Mouse (Mus musculus) kidney, postnatal 0 days (tissue): ENCODE data around the gene Zfp26. TPM values are rescaled to one million over a fixed set of nuclear protein-coding genes. Genes with fewer than 3 reads are reported as not detected.

Experiments used
- ATAC-seq: fragments of 200-750 bp; cut with Nextera tagmentation; replicated peaks from 2 replicates; pipeline ENCODE4 v1.8.0; 2017; ENCODE audit warnings: low read depth, moderate number of reproducible peaks, moderate TSS enrichment, moderate library complexity; ENCODE audit not compliant: low FRiP score
- DNase-seq: peaks from one replicate; pipeline ENCODE4 v3.0.0-alpha.2; 2016; ENCODE audit warnings: low spot score
- H3K27ac ChIP-seq: fragments of 300-500 bp; sonication (generic); 2 replicates; pipeline ENCODE4 v1.5.1; 2014; ENCODE audit warnings: mild to moderate bottlenecking
- H3K27me3 ChIP-seq: fragments of 300-500 bp; sonication (generic); 2 replicates; pipeline ENCODE4 v1.6.1; 2014; ENCODE audit warnings: low read length, mixed read lengths; ENCODE audit not compliant: insufficient read depth
- H3K36me3 ChIP-seq: fragments of 300-500 bp; sonication (generic); 2 replicates; pipeline ENCODE4 v1.6.1; 2014; ENCODE audit warnings: low read length, mixed read lengths; ENCODE audit not compliant: insufficient read depth
- H3K4me1 ChIP-seq: fragments of 300-500 bp; sonication (generic); replicated peaks from 2 replicates; pipeline ENCODE4 v1.6.1; 2014; ENCODE audit warnings: antibody characterized with exemption, low read length, mixed read lengths; ENCODE audit not compliant: insufficient read depth
- H3K4me2 ChIP-seq: fragments of 300-500 bp; sonication (generic); 2 replicates; pipeline ENCODE4 v1.6.1; 2014; ENCODE audit warnings: mild to moderate bottlenecking, low read length, moderate library complexity, mixed read lengths
- H3K4me3 ChIP-seq: fragments of 300-500 bp; sonication (generic); replicated peaks from 2 replicates; pipeline ENCODE4 v1.5.1; 2014; ENCODE audit warnings: low read depth, low read length
- H3K9ac ChIP-seq: fragments of 300-500 bp; sonication (generic); 2 replicates; pipeline ENCODE4 v1.6.1; 2014; ENCODE audit warnings: low read depth, low read length
- H3K9me3 ChIP-seq: fragments of 300-500 bp; sonication (generic); replicated peaks from 2 replicates; pipeline ENCODE4 v1.6.1; 2016; ENCODE audit warnings: low read length, inconsistent platforms, mixed read lengths
- CTCF ChIP-seq: IDR thresholded peaks from 2 replicates; pipeline ENCODE4 v1.5.1; 2016; ENCODE audit warnings: antibody characterized with exemption, low read depth, mild to moderate bottlenecking, moderate library complexity
- WGBS: fragments of 180-500 bp; shearing (Covaris S2); extraction: QIAGEN DNeasy Blood & Tissue Kit; methylation state at CpG from one replicate; pipeline ENCODE4 v1.1.7; 2014; 5-methylcytosine and 5-hydroxymethylcytosine counted together
- polyA plus RNA-seq: library from polyadenylated mRNA; unstranded; fragments of >200 nt; fragmentation: Nextera tagmentation; extraction: Ambion mirVana; gene quantifications from 2 replicates; pipeline ENCODE4 v1.2.1, GENCODE M21; 2015

The Zfp26 gene
- polyA plus RNA-seq, 1 experiment from 2014 or later: 15.3 TPM

DNA sequence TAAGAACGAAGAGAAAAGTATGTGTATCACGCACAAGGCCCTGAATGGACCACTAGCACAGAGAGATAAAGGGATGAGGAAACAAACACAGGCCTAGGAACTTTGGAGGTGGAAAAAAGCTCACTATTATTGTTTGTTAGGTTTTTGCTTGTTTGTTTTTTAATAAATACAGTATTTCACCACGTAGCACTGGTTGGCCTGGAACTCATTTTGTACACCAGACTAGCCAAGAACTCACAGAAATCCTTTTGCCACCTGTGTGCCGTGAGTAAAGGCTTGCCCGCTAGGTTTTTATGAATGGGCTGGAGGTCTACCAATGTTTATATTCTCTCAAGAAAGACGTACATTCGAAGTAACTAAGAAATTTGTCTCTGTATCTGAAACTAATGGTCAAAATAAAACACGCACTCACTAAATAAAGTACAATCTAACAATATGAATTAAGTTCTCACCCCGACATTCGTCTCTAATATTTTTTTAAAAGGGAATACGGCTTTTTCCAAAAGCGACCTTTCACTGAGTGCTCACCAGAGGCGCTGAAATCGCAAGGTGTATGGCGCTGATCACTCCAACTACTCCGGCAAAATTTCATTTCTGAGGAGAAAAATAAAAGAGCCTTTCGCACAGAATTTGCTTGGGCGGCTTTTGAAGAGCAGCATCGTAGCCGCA lies 32.0 kb upstream of the Zfp26 start:
- H3K4me3 ChIP-seq: peak overlapping the region; percentile 91
- WGBS: 8% methylated on average over 20 of the region's 20 CpGs
- DNase-seq: peak; percentile 22
- H3K4me2 ChIP-seq: peak overlapping the region; percentile 69
- TF ChIP-seq CTCF: no peak
- H3K36me3 ChIP-seq: peaks cover 7% of the 10 kb centered on the region; the same call in 1 of the 2 replicates
- 0 out of 2 replicates have a peak, but pooled peaks cover 3% of the 10 kb centered on the region for H3K4me1 ChIP-seq
- H3K9me3 ChIP-seq: no peaks in the 10 kb centered on the region
- H3K27me3 ChIP-seq: no peaks in the 10 kb centered on the region
- peak overlapping the region; percentile 92 for H3K9ac ChIP-seq
- H3K27ac ChIP-seq: peak overlapping the region; percentile 97
- ATAC-seq: no peak

GRCm38 (mm10) chr9:20489536-20489935 lies 29.6 kb upstream of the Zfp26 start:
- Histone ChIP-seq H3K27me3 (no peaks in the 10 kb centered on the region), H3K4me3 (no peak overlapping the region), H3K36me3 (peaks cover 5% of the 10 kb centered on the region; the same call in 1 of the 2 replicates), H3K9ac (no peak overlapping the region), H3K4me2 (no peak overlapping the region), H3K9me3 (no peaks in the 10 kb centered on the region), H3K27ac (no peak overlapping the region), H3K4me1 (0 out of 2 replicates have a peak, but pooled peaks cover 3% of the 10 kb centered on the region)
- TF ChIP-seq CTCF: no peak
- ATAC-seq: no peak
- no peak for DNase-seq
- WGBS: 76% methylated on average over 5 of the region's 5 CpGs

- TF ChIP-seq CTCF: no peak
- Histone ChIP-seq H3K27me3 (no peaks in the 10 kb centered on the region), H3K4me1 (no peaks in the 10 kb centered on the region), H3K4me3 (no peak overlapping the region), H3K9me3 (no peaks in the 10 kb centered on the region), H3K36me3 (peaks cover 25% of the 10 kb centered on the region), H3K27ac (no peak overlapping the region), H3K9ac (no peak overlapping the region), H3K4me2 (no peak overlapping the region)
- ATAC-seq: no peak
- DNase-seq: no peak
- WGBS: 87% methylated on average over 5 of the region's 5 CpGs
Observed at GRCm38 (mm10) chr9:20479396-20479795, 19.4 kb upstream of the Zfp26 start.

DNA sequence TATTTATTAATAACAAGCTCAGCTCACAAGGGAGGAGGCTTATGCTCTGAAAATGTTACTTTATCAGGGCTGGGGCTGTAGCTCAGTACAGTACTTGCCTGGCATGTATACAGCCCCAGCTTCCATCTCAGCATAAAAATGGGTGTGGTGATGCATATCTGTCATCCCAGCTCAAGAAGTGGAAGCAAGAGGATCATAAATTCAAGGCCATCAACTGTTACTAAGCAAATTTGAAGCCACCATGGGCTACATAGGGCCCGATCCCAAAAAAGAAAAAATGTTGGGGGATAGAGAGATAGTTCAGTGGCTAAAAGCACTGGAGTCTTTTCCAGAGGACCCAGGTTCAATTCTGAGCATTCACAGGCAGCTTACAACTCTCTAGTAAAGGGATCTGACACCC lies 16.7 kb upstream of the Zfp26 start:
- H3K4me1 ChIP-seq: no peaks in the 10 kb centered on the region
- WGBS: 96% methylated on average over 1 of the region's 1 CpGs
- no peaks in the 10 kb centered on the region for H3K27me3 ChIP-seq
- peaks cover 41% of the 10 kb centered on the region for H3K36me3 ChIP-seq
- no peak overlapping the region for H3K4me3 ChIP-seq
- no peak for TF ChIP-seq CTCF
- H3K27ac ChIP-seq: no peak overlapping the region
- no peak for ATAC-seq
- H3K9me3 ChIP-seq: no peaks in the 10 kb centered on the region
- no peak for DNase-seq
- H3K9ac ChIP-seq: no peak overlapping the region
- no peak overlapping the region for H3K4me2 ChIP-seq

DNA sequence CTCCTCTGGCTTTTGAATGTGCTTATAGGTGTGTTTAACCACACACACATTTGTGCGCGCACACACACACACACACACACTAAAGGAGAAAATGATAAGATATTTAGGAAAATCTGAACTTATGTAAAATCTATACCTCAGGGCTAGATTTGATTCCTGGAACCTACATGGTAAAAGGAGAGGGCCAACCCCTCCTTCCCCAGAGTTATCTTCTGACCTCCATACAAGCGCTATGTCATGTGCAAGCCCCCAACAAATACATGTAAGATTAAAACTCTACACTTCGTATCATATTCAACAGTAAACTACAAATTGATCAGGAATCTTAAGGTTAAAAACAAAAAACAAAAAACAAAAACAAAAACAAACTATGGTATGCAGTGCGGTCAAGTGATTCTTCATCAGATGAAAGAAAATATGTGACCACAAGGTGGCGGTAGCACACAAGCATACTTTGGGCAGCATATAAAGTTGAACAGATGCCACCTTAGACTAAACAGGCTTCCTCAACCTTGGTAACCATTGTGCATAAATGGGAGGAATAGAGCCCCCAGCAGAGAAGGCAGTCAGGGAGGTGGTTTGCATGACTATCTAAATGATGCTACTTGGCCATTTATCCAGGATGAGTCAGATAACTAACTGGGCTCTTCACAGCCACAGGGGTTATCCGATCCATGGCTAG lies 6.9 kb upstream of the Zfp26 start:
- peak; percentile 88 for DNase-seq
- Histone ChIP-seq H3K4me3 (no peak overlapping the region), H3K4me1 (no peaks in the 10 kb centered on the region), H3K9me3 (no peaks in the 10 kb centered on the region), H3K27me3 (no peaks in the 10 kb centered on the region), H3K9ac (no peak overlapping the region), H3K36me3 (peaks cover 29% of the 10 kb centered on the region), H3K27ac (no peak overlapping the region), H3K4me2 (no peak overlapping the region)
- WGBS: 60% methylated on average over 7 of the region's 7 CpGs
- ATAC-seq: no peak; the same call in 1 of the 2 replicates
- peak; percentile 90 for TF ChIP-seq CTCF

GRCm38 (mm10) chr9:20453647-20454046 lies 6.3 kb downstream of the Zfp26 start:
- Histone ChIP-seq H3K9ac (no peak overlapping the region), H3K27ac (no peak overlapping the region), H3K36me3 (peaks cover 17% of the 10 kb centered on the region; the same call in 1 of the 2 replicates), H3K27me3 (no peaks in the 10 kb centered on the region), H3K4me3 (no peak overlapping the region), H3K9me3 (no peaks in the 10 kb centered on the region), H3K4me2 (no peak overlapping the region), H3K4me1 (no peaks in the 10 kb centered on the region)
- DNase-seq (no peak), ATAC-seq (no peak)
- TF ChIP-seq CTCF: no peak
- 88% methylated on average over 4 of the region's 4 CpGs for WGBS
